Mouse (Mus musculus): ENCODE measurements around the gene Mtfr2. TPM values are rescaled to one million over a fixed set of nuclear protein-coding genes. Genes with fewer than 3 reads are reported as not detected.

The Mtfr2 gene
- polyA plus RNA-seq, 1 experiment from 2014 or later = 3.4 TPM

GRCm38 (mm10) chr10:20326226-20326625 is 21.3 kb upstream of the Mtfr2 start:
- Histone ChIP-seq H3K27me3 (replicated peaks) (no peaks in the 10 kb centered on the region), H3K36me3 (peaks cover 90% of the 10 kb centered on the region), H3K9me3 (replicated peaks) (no peaks in the 10 kb centered on the region), H3K4me1 (no peaks in the 10 kb centered on the region), H3K9ac (no peak overlapping the region), H3K4me3 (no peak overlapping the region), H3K27ac (no peak overlapping the region), H3K4me2 (no peak overlapping the region)
- no peak for ATAC-seq

GRCm38 (mm10) chr10:20331262-20331661 is 16.3 kb upstream of the Mtfr2 start:
- Histone ChIP-seq H3K27me3 (replicated peaks) (no peaks in the 10 kb centered on the region), H3K9me3 (replicated peaks) (no peaks in the 10 kb centered on the region), H3K4me2 (no peak overlapping the region), H3K4me1 (no peaks in the 10 kb centered on the region), H3K27ac (no peak overlapping the region), H3K4me3 (no peak overlapping the region), H3K9ac (no peak overlapping the region), H3K36me3 (peaks cover 92% of the 10 kb centered on the region)
- no peak for ATAC-seq
- 82% methylated on average over 2 of the region's 2 CpGs for WGBS (ENCODE audit: insufficient replicate concordance)

DNA sequence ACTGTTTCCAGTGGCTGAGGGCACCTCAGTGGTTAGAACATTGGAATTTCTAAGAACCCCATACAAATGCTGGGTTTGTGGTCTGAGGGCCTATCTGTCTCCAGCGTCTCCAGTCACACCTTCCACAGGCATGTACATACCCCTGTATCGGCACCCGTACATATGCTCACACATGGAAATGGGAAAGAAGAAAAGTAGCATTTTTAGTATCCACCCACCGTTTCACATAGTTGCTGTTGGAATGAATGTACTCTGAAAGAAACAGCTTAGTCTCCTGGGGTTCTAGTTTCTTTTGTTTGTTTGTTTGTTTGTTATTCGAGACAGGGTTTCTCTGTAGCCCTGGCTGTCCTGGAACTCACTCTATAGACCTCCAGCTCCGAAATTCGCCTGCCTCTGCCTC is 9.7 kb upstream of the Mtfr2 start:
- no peak overlapping the region for H3K9ac ChIP-seq
- no peaks in the 10 kb centered on the region for H3K9me3 ChIP-seq (replicated peaks)
- no peak overlapping the region for H3K4me3 ChIP-seq
- H3K27ac ChIP-seq = no peak overlapping the region
- no peak for ATAC-seq
- no peaks in the 10 kb centered on the region for H3K4me1 ChIP-seq
- 89% methylated on average over 7 of the region's 7 CpGs for WGBS (ENCODE audit: insufficient replicate concordance)
- H3K36me3 ChIP-seq = peaks cover 93% of the 10 kb centered on the region
- H3K4me2 ChIP-seq = no peak overlapping the region
- no peaks in the 10 kb centered on the region for H3K27me3 ChIP-seq (replicated peaks)

GRCm38 (mm10) chr10:20345736-20346135 is 1.8 kb upstream of the Mtfr2 start:
- Histone ChIP-seq H3K9ac (no peak overlapping the region), H3K27me3 (replicated peaks) (no peaks in the 10 kb centered on the region), H3K36me3 (peaks cover 63% of the 10 kb centered on the region), H3K9me3 (replicated peaks) (no peaks in the 10 kb centered on the region), H3K4me3 (no peak overlapping the region), H3K27ac (no peak overlapping the region), H3K4me1 (peaks cover 23% of the 10 kb centered on the region), H3K4me2 (no peak overlapping the region)
- 70% methylated on average over 1 of the region's 1 CpGs for WGBS (ENCODE audit: insufficient replicate concordance)
- no peak for ATAC-seq

GRCm38 (mm10) chr10:20348894-20349293 is 1.3 kb downstream of the Mtfr2 start:
- no peak for ATAC-seq
- Histone ChIP-seq H3K36me3 (peaks cover 60% of the 10 kb centered on the region), H3K4me1 (peaks cover 23% of the 10 kb centered on the region), H3K27ac (peak overlapping the region; percentile 18; the same call in 1 of the 2 replicates), H3K27me3 (replicated peaks) (no peaks in the 10 kb centered on the region), H3K4me3 (peak overlapping the region; percentile 72), H3K9ac (peak overlapping the region; percentile 85; the same call in 1 of the 2 replicates), H3K4me2 (peak overlapping the region; percentile 79), H3K9me3 (replicated peaks) (no peaks in the 10 kb centered on the region)
- 63% methylated on average over 2 of the region's 2 CpGs for WGBS (ENCODE audit: insufficient replicate concordance)

GRCm38 (mm10) chr10:20361542-20362449 is 14.2 kb downstream of the Mtfr2 start:
- H3K27ac ChIP-seq = no peak overlapping the region
- ATAC-seq = no peak
- peaks cover 65% of the 10 kb centered on the region for H3K36me3 ChIP-seq
- 0 out of 2 replicates have a peak, but pooled peaks cover 2% of the 10 kb centered on the region for H3K9me3 ChIP-seq (replicated peaks)
- no peaks in the 10 kb centered on the region for H3K4me1 ChIP-seq
- H3K27me3 ChIP-seq (replicated peaks) = no peaks in the 10 kb centered on the region
- no peak overlapping the region for H3K4me3 ChIP-seq
- WGBS (ENCODE audit: insufficient replicate concordance) = 57% methylated on average over 10 of the region's 10 CpGs
- H3K9ac ChIP-seq = no peak overlapping the region
- no peak overlapping the region for H3K4me2 ChIP-seq

DNA sequence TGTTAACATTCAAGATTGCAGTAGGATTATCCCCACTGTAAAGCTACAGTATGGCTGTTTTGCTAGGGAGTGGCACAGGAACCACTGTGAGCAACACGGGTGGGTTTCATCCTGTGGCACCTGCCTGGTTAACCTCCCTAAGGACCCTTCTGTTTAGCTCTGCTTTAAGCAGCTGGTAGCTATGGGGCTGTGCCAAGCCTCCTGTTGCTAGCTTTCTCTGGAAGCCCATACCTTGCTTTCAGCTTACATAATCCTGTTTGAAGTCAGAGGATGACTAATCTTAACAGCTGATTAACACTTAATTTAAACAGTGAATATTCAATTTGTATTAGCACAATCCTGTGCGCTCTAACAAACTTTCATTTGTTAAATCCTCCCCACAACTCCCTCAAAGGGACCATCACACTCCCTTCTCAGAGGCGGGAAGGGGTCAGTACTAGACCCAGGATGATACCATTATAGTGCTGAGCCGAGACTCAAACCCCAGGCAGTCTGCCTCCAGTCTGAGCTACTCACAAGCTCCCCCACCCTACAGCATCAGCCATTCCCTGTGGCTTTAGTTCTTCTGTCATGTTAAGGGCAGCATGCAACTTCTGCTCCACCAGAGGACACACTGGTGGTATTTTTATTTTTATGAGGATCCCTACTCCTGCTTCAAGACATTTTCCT is 15.0 kb downstream of the Mtfr2 start:
- Histone ChIP-seq H3K4me2 (no peak overlapping the region), H3K9me3 (replicated peaks) (0 out of 2 replicates have a peak, but pooled peaks cover 5% of the 10 kb centered on the region), H3K4me1 (no peaks in the 10 kb centered on the region), H3K27ac (no peak overlapping the region), H3K9ac (no peak overlapping the region), H3K4me3 (no peak overlapping the region), H3K36me3 (peaks cover 57% of the 10 kb centered on the region), H3K27me3 (replicated peaks) (no peaks in the 10 kb centered on the region)
- 73% methylated on average over 4 of the region's 4 CpGs for WGBS (ENCODE audit: insufficient replicate concordance)
- ATAC-seq = no peak

- H3K4me1 ChIP-seq = no peaks in the 10 kb centered on the region
- no peak overlapping the region for H3K9ac ChIP-seq
- no peak overlapping the region for H3K4me3 ChIP-seq
- no peak for ATAC-seq
- no peak overlapping the region for H3K4me2 ChIP-seq
- no peaks in the 10 kb centered on the region for H3K27me3 ChIP-seq (replicated peaks)
- no peak overlapping the region for H3K27ac ChIP-seq
- H3K36me3 ChIP-seq = no peaks in the 10 kb centered on the region
- WGBS (ENCODE audit: insufficient replicate concordance) = 84% methylated on average over 5 of the region's 5 CpGs
- H3K9me3 ChIP-seq (replicated peaks) = 0 out of 2 replicates have a peak, but pooled peaks cover under 1% of the 10 kb centered on the region
These were observed 24.5 kb downstream of the Mtfr2 start for GRCm38 (mm10) chr10:20372046-20372445.

GRCm38 (mm10) chr10:20377621-20378020 is 30.1 kb downstream of the Mtfr2 start:
- H3K27ac ChIP-seq = no peak overlapping the region
- no peaks in the 10 kb centered on the region for H3K4me1 ChIP-seq
- 0 out of 2 replicates have a peak, but pooled peaks cover 4% of the 10 kb centered on the region for H3K27me3 ChIP-seq (replicated peaks)
- 73% methylated on average over 9 of the region's 9 CpGs for WGBS (ENCODE audit: insufficient replicate concordance)
- H3K4me3 ChIP-seq = no peak overlapping the region
- H3K36me3 ChIP-seq = no peaks in the 10 kb centered on the region
- no peak overlapping the region for H3K4me2 ChIP-seq
- no peak overlapping the region for H3K9ac ChIP-seq
- no peak for ATAC-seq
- no peaks in the 10 kb centered on the region for H3K9me3 ChIP-seq (replicated peaks)

DNA sequence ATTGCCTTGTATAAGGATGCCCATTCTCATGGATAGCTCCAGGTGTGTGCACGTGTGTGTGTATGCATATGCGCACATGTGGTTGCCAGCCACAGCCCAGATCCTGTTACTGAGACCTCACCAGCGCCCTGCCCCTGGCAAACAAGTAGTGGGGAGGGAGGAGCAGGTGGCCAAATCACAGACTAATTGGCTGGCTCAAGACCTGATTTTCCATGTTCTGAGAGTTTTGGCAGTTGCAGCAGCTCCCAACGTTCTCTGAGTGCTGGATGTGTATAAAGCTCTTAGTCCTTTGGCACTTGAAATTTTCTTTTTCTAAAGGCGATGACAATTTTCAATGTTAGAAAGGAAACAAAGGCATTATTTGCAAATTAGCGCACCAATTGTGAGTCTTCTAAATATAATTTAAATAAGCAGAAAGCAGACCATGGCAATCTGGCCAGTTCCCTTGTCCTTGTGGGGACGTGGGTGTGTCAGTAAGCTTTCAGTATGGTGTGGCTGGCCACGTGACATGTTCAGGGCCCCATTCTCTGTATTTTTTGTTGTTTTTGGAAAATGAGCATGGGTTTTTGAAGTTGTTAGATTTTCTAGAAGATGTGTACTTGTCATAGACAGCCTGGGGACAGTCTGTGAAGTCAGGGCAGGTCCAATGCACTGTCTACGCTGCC is 31.6 kb downstream of the Mtfr2 start:
- ATAC-seq = no peak
- WGBS (ENCODE audit: insufficient replicate concordance) = 61% methylated on average over 9 of the region's 9 CpGs
- no peaks in the 10 kb centered on the region for H3K9me3 ChIP-seq (replicated peaks)
- H3K9ac ChIP-seq = no peak overlapping the region
- 0 out of 2 replicates have a peak, but pooled peaks cover 4% of the 10 kb centered on the region for H3K27me3 ChIP-seq (replicated peaks)
- no peaks in the 10 kb centered on the region for H3K4me1 ChIP-seq
- no peak overlapping the region for H3K4me3 ChIP-seq
- no peak overlapping the region for H3K27ac ChIP-seq
- H3K36me3 ChIP-seq = no peaks in the 10 kb centered on the region
- H3K4me2 ChIP-seq = no peak overlapping the region

DNA sequence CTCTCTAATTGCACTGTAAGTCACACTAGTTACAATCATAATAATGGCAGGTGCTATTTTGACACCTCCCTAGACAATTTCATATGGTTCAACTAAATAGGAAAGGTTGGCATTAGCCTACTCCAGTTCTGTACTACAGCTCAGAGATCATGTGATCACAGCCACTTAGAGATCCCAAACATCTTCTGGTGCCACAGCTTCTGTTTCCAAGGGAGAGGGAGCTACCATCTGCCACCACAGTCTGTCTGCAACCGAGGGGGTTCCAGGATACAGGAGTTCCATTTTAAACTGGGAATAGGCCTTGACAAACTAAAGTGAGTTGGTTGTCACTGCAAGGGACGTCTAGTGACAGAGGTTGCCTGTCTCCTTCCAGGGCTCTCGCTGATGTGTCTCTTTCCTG is 33.2 kb downstream of the Mtfr2 start:
- 60% methylated on average over 3 of the region's 3 CpGs for WGBS (ENCODE audit: insufficient replicate concordance)
- H3K9ac ChIP-seq = no peak overlapping the region
- no peak overlapping the region for H3K4me3 ChIP-seq
- ATAC-seq = no peak
- no peaks in the 10 kb centered on the region for H3K36me3 ChIP-seq
- H3K4me2 ChIP-seq = no peak overlapping the region
- H3K27ac ChIP-seq = no peak overlapping the region
- no peaks in the 10 kb centered on the region for H3K9me3 ChIP-seq (replicated peaks)
- no peaks in the 10 kb centered on the region for H3K4me1 ChIP-seq
- H3K27me3 ChIP-seq (replicated peaks) = 0 out of 2 replicates have a peak, but pooled peaks cover 4% of the 10 kb centered on the region

GRCm38 (mm10) chr10:20381352-20381751 is 33.8 kb downstream of the Mtfr2 start:
- H3K4me2 ChIP-seq = no peak overlapping the region
- H3K27me3 ChIP-seq (replicated peaks) = 0 out of 2 replicates have a peak, but pooled peaks cover 4% of the 10 kb centered on the region
- no peaks in the 10 kb centered on the region for H3K9me3 ChIP-seq (replicated peaks)
- H3K27ac ChIP-seq = no peak overlapping the region
- no peak for ATAC-seq
- no peaks in the 10 kb centered on the region for H3K36me3 ChIP-seq
- WGBS (ENCODE audit: insufficient replicate concordance) = 62% methylated on average over 3 of the region's 3 CpGs
- no peak overlapping the region for H3K4me3 ChIP-seq
- H3K9ac ChIP-seq = no peak overlapping the region
- H3K4me1 ChIP-seq = no peaks in the 10 kb centered on the region
